Mouse (Mus musculus): ENCODE measurements around the gene Dazap2. TPM values are rescaled to one million over a fixed set of nuclear protein-coding genes. Genes with fewer than 3 reads are reported as not detected.
A peak's percentile ranks its signal among the peaks of the same experiment; 100 is the strongest.
"Not testable (repeated sequence)": the region's sequence is repeated elsewhere in the genome, so short reads cannot be mapped to it uniquely, and the experiment has no call there.

Gene Dazap2
- polyA plus RNA-seq, 1 experiment from 2014 or later, result 124 TPM

DNA sequence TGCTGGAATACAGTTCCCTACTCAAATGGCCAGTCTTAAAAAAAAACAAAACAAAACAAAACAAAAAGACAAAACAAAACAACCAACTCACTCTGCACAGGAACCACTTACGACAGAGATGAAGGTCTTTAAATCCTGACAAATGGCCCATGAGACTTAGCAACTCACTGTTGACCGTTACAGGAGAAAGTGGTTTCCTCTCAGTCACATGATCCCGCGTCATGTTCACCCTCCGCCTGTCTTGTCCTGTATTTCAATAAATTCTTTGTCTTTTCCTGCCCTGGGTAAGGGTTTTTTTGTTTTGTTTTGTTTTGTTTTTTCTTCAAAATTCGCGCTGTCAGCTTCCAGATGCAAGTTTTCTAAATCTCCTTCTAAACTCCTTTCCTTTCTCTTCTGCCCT, 3.2 kb upstream of the Dazap2 start:
- 78% methylated on average over 7 of the region's 7 CpGs for WGBS
- no peaks in the 10 kb centered on the region for H3K36me3 ChIP-seq
- H3K4me3 ChIP-seq (replicated peaks), result no peak overlapping the region
- no peak overlapping the region for H3K27ac ChIP-seq
- 0 out of 2 replicates have a peak, but pooled peaks cover 8% of the 10 kb centered on the region for H3K27me3 ChIP-seq
- peaks cover 15% of the 10 kb centered on the region for H3K4me1 ChIP-seq (replicated peaks)
- no peak overlapping the region for H3K9ac ChIP-seq (replicated peaks)
- no peaks in the 10 kb centered on the region for H3K9me3 ChIP-seq
- ATAC-seq (ENCODE audit: insufficient number of reproducible peaks, insufficient read depth, low FRiP score, low TSS enrichment, low read depth), result no peak
- H3K4me2 ChIP-seq, result no peak overlapping the region

DNA sequence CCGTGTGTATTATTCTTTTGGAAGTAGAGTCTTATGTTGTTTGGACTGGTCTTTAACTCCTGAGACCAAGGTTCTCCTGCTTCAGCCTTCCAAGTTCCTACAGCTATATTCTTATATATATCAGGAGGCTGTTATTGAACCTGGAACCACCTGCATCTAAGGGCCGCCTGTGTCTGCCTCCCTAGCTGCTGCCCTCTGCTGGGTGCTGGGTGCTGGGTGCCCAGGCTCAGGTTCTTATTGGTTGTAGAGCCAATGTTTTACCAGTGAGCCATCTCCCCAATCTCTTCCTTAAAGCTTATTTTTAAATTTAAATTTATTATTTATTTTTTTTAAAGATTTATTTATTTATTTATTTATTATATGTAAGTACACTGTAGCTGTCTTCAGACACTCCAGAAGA, 2.7 kb upstream of the Dazap2 start:
- 73% methylated on average over 2 of the region's 2 CpGs for WGBS
- H3K36me3 ChIP-seq, result peaks cover under 1% of the 10 kb centered on the region
- no peak overlapping the region for H3K4me2 ChIP-seq
- no peak overlapping the region for H3K27ac ChIP-seq
- ATAC-seq (ENCODE audit: insufficient number of reproducible peaks, insufficient read depth, low FRiP score, low TSS enrichment, low read depth), result no peak
- H3K4me1 ChIP-seq (replicated peaks), result peaks cover 17% of the 10 kb centered on the region
- no peaks in the 10 kb centered on the region for H3K9me3 ChIP-seq
- H3K4me3 ChIP-seq (replicated peaks), result no peak overlapping the region
- 0 out of 2 replicates have a peak, but pooled peaks cover 8% of the 10 kb centered on the region for H3K27me3 ChIP-seq
- H3K9ac ChIP-seq (replicated peaks), result no peak overlapping the region

DNA sequence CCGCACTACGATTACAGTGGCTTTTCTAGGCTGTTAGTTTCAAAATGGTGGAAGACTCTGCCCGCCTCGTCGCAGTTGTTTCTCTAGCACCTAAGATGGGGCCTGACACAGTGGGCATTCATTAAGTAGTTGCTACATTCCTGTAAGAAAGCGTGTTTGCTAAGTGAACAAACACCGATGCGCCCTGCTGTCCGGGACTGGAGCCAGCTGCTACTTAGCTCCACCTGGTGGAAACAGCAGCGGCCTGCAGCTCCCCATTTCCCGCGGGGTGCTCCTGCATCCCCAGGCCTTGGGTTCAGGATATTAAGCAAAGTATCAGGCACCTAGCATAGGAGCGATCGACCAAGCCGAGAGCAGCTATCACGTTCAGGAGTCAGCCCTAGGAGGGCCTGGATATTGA, 1.6 kb upstream of the Dazap2 start:
- H3K36me3 ChIP-seq, result peaks cover 12% of the 10 kb centered on the region
- H3K9me3 ChIP-seq, result no peaks in the 10 kb centered on the region
- no peak overlapping the region for H3K27ac ChIP-seq
- H3K4me2 ChIP-seq, result peak overlapping the region; percentile 48
- ATAC-seq (ENCODE audit: insufficient number of reproducible peaks, insufficient read depth, low FRiP score, low TSS enrichment, low read depth), result no peak
- H3K9ac ChIP-seq (replicated peaks), result no peak overlapping the region
- H3K27me3 ChIP-seq, result 0 out of 2 replicates have a peak, but pooled peaks cover 8% of the 10 kb centered on the region
- peaks cover 17% of the 10 kb centered on the region for H3K4me1 ChIP-seq (replicated peaks)
- 10% methylated on average over 16 of the region's 16 CpGs for WGBS
- peak overlapping the region; percentile 9; the same call in 1 of the 2 replicates for H3K4me3 ChIP-seq (replicated peaks)

DNA sequence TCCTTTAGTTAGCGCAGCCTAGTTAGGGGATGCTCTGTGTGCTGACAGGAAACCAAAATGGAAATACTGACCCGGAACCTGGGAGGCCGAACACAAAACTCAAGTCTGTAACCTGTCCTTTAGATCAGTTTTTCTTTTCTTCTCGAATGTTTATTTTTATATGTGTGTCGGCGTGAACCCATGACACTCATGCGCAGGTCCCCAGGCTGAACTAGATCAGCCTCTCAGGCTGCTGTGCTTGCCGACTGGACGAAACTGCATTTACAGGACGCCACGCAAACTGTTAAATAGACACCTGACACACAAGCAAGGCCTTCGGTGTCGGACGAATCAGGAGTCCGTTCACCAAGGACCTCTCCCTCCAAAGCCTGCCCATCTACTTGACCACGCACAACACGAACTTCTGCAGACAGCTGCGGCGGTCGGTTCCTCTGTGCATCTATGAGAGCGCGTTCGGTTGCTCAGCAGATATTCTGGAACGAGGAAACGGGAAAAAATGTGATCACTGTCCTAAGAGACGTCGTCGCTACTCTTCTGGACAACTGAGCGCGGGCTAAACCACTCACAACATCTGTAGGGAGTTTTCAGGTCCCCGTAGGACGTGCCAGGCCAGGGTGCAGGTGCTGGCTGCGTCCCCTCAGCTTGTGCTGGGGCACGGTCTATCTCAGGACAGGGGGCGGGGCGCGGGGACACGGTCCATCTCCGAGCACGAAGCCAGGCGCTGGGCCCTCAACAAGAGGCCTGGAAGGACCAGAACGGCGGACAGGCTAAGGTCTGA, 742 bp upstream of the Dazap2 start:
- no peak overlapping the region for H3K27ac ChIP-seq
- 12% methylated on average over 43 of the region's 43 CpGs for WGBS
- no peak; the same call in 1 of the 2 replicates for ATAC-seq (ENCODE audit: insufficient number of reproducible peaks, insufficient read depth, low FRiP score, low TSS enrichment, low read depth)
- H3K4me2 ChIP-seq, result peak overlapping the region; percentile 79
- H3K9me3 ChIP-seq, result no peaks in the 10 kb centered on the region
- H3K4me3 ChIP-seq (replicated peaks), result peak overlapping the region; percentile 93
- H3K27me3 ChIP-seq, result 0 out of 2 replicates have a peak, but pooled peaks cover 6% of the 10 kb centered on the region
- peaks cover 17% of the 10 kb centered on the region for H3K4me1 ChIP-seq (replicated peaks)
- peaks cover 20% of the 10 kb centered on the region for H3K36me3 ChIP-seq
- 0 out of 2 replicates have a peak overlapping the region, but pooled peaks have one; percentile 42 for H3K9ac ChIP-seq (replicated peaks)

DNA sequence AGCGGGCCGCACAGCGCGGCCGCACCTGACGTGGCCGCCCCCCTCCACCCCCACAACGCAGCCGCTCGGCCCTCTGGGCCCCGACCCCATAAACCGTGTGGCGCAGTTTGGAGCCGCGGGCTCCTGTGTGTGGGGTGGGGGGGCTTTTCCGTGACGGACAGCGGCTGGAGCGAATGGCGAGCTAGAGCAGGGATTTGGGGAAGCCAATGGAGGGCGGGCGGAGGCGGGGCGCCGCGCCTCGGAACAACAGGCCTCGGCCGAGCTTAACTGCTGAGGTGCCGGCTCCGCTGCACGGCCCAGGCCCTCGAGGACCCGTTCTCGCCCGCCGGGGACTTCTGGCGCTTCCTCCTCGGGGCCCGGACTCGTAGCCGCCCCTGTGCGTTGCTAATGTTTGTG, 674 bp downstream of the Dazap2 start:
- peak overlapping the region; percentile 93 for H3K4me3 ChIP-seq (replicated peaks)
- 0% methylated on average over 39 of the region's 43 CpGs for WGBS
- H3K27ac ChIP-seq, result peak overlapping the region; percentile 94
- peak overlapping the region; percentile 79 for H3K4me2 ChIP-seq
- peak overlapping the region; percentile 84 for H3K9ac ChIP-seq (replicated peaks)
- H3K36me3 ChIP-seq, result peaks cover 34% of the 10 kb centered on the region
- peaks cover 17% of the 10 kb centered on the region for H3K4me1 ChIP-seq (replicated peaks)
- ATAC-seq (ENCODE audit: insufficient number of reproducible peaks, insufficient read depth, low FRiP score, low TSS enrichment, low read depth), result peak; percentile 78
- no peaks in the 10 kb centered on the region for H3K9me3 ChIP-seq
- H3K27me3 ChIP-seq, result no peaks in the 10 kb centered on the region

DNA sequence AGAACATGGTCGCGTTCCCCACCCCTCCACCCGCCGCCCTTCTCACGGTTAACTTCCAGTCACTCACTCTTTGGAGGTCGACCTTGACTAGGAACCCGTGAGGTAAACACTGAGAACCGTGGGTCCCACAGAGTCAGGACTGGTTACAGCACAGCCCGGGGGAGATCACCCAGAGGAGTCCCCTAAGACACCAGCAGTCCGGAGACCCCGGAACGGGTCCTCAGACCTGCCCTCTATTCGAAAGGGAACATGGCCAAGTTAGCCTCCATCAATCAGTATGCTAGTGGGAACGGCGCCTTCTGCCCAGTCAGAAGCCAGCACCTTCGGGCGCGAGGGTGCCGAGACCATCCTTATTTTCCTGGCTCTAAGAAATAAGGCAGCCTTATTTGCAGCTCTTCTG, 1.1 kb downstream of the Dazap2 start:
- Histone ChIP-seq H3K4me2 (peak overlapping the region; percentile 79), H3K9ac (replicated peaks) (peak overlapping the region; percentile 84), H3K27ac (peak overlapping the region; percentile 94), H3K4me3 (replicated peaks) (peak overlapping the region; percentile 93), H3K27me3 (no peaks in the 10 kb centered on the region), H3K36me3 (peaks cover 36% of the 10 kb centered on the region), H3K9me3 (no peaks in the 10 kb centered on the region), H3K4me1 (replicated peaks) (peaks cover 17% of the 10 kb centered on the region)
- WGBS, result 2% methylated on average over 19 of the region's 19 CpGs
- no peak for ATAC-seq (ENCODE audit: insufficient number of reproducible peaks, insufficient read depth, low FRiP score, low TSS enrichment, low read depth)

DNA sequence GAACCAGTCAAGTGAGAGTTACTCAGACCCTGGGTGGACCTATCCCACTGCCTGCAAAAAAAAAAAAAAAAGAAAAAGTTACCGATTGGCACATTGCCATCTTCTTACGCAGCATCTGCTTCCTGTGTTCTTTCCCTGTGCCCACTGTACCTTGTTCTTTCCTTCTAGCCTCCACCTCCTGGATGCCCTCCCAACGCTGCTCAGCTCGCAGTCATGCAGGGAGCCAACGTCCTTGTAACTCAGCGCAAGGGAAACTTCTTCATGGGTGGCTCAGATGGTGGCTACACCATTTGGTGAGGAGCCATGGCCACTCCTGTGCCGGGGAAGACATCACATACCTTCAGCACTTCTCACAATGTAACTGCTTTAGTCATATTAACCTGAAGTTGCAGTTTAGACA, 4.1 kb downstream of the Dazap2 start:
- Histone ChIP-seq H3K9me3 (no peaks in the 10 kb centered on the region), H3K27ac (no peak overlapping the region), H3K4me2 (no peak overlapping the region), H3K4me3 (replicated peaks) (no peak overlapping the region), H3K4me1 (replicated peaks) (peaks cover 12% of the 10 kb centered on the region), H3K27me3 (no peaks in the 10 kb centered on the region), H3K9ac (replicated peaks) (no peak overlapping the region), H3K36me3 (peaks cover 36% of the 10 kb centered on the region)
- 84% methylated on average over 7 of the region's 7 CpGs for WGBS
- ATAC-seq (ENCODE audit: insufficient number of reproducible peaks, insufficient read depth, low FRiP score, low TSS enrichment, low read depth), result no peak

DNA sequence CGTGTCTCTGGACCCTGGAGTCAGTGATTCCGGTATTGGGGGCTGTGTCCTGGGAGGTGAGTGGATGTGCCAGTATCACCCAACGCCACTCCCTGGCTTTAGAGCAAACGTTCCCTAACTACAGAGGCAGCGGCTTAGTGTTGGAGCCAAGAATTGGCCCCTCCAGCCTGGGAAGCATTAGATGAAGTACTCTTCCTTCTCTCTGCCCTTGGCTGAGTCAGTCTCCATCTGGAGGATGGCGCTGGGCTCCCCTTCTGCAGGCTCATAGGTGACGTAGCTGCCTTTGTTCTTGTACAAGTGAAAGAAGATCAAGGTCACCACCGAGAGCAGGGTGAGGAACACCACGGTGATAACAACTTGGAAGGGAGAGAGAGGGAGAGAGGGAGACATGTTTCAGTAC, 6.5 kb downstream of the Dazap2 start:
- H3K4me3 ChIP-seq (replicated peaks); H3K9ac ChIP-seq (replicated peaks); ATAC-seq (ENCODE audit: insufficient number of reproducible peaks, insufficient read depth, low FRiP score, low TSS enrichment, low read depth); H3K27ac ChIP-seq; H3K4me1 ChIP-seq (replicated peaks); H3K4me2 ChIP-seq; H3K9me3 ChIP-seq; H3K27me3 ChIP-seq: not testable (repeated sequence)
- WGBS, result 71% methylated on average over 9 of the region's 9 CpGs
- H3K36me3 ChIP-seq, result peaks cover 36% of the 10 kb centered on the region

DNA sequence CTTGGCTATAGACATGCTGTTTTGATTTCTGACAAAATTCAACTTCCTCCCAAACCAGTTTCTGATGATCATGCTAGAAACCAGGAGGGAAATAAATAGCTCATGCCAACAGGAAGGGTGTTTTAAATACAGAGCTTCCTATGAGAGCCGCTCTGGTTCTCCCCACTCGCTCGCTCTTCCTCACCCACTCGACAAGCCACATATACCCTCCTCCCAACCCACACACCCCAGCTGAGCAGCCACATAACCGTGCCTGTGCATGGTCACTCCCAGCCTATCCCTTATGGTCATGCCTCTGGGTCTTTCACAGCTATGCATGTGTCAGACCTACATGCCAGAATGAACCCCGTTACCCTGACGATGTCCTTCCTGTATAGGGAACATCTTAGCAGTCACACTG, 7.0 kb downstream of the Dazap2 start:
- H3K9me3 ChIP-seq, result no peaks in the 10 kb centered on the region
- H3K4me2 ChIP-seq, result no peak overlapping the region
- WGBS, result 86% methylated on average over 7 of the region's 7 CpGs
- H3K27ac ChIP-seq, result no peak overlapping the region
- no peak overlapping the region for H3K9ac ChIP-seq (replicated peaks)
- no peak for ATAC-seq (ENCODE audit: insufficient number of reproducible peaks, insufficient read depth, low FRiP score, low TSS enrichment, low read depth)
- no peak overlapping the region for H3K4me3 ChIP-seq (replicated peaks)
- peaks cover 36% of the 10 kb centered on the region for H3K36me3 ChIP-seq
- no peaks in the 10 kb centered on the region for H3K27me3 ChIP-seq
- H3K4me1 ChIP-seq (replicated peaks), result no peaks in the 10 kb centered on the region

DNA sequence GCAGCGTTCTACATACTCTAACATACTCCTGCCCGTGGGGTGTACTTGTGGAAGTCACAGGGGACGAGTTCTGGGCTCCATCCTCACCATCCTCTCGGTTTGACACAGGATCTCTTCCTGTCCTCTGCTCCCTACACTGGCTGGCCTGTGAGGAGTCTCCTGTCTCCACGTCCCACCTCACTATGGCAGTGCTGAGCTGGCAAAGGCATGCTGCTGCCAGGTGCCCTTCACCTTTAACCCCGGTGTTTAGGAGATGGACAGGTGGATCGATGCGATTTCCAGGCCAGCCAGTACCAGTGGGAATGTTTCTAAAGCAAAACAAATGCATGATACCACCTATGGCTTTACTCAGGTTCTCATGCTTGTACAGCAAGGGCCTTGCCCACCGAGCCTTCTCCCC, 8.6 kb downstream of the Dazap2 start:
- Histone ChIP-seq H3K4me2 (no peak overlapping the region), H3K9me3 (no peaks in the 10 kb centered on the region), H3K27me3 (no peaks in the 10 kb centered on the region), H3K27ac (no peak overlapping the region), H3K4me3 (replicated peaks) (no peak overlapping the region), H3K9ac (replicated peaks) (no peak overlapping the region), H3K36me3 (peaks cover 23% of the 10 kb centered on the region), H3K4me1 (replicated peaks) (peaks cover 12% of the 10 kb centered on the region)
- 85% methylated on average over 9 of the region's 9 CpGs for WGBS
- ATAC-seq (ENCODE audit: insufficient number of reproducible peaks, insufficient read depth, low FRiP score, low TSS enrichment, low read depth), result no peak

DNA sequence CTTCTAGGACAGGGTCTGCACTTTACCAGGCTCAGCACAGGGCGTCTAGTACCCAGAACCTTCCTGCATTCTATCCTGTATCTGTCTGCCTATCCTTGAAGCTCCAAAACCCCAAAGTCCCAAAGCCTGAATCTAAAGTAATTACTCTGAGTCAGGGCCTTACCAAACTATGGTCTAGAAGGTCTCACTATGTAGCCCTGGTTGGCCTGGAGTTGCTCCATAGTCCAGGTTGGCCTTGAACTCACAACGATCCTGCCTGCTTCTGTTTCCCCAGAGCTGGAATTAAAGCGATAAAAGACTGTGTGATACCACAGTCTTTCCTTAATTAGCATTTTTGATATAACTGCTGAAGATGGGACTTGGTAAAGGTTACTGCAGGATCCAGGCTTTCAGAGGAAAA, 9.3 kb downstream of the Dazap2 start:
- H3K9ac ChIP-seq (replicated peaks), result no peak overlapping the region
- no peak overlapping the region for H3K4me3 ChIP-seq (replicated peaks)
- ATAC-seq (ENCODE audit: insufficient number of reproducible peaks, insufficient read depth, low FRiP score, low TSS enrichment, low read depth), result no peak
- no peak overlapping the region for H3K4me2 ChIP-seq
- H3K9me3 ChIP-seq, result no peaks in the 10 kb centered on the region
- 85% methylated on average over 3 of the region's 3 CpGs for WGBS
- peaks cover 12% of the 10 kb centered on the region for H3K4me1 ChIP-seq (replicated peaks)
- H3K27me3 ChIP-seq, result no peaks in the 10 kb centered on the region
- no peak overlapping the region for H3K27ac ChIP-seq
- peaks cover 16% of the 10 kb centered on the region for H3K36me3 ChIP-seq

DNA sequence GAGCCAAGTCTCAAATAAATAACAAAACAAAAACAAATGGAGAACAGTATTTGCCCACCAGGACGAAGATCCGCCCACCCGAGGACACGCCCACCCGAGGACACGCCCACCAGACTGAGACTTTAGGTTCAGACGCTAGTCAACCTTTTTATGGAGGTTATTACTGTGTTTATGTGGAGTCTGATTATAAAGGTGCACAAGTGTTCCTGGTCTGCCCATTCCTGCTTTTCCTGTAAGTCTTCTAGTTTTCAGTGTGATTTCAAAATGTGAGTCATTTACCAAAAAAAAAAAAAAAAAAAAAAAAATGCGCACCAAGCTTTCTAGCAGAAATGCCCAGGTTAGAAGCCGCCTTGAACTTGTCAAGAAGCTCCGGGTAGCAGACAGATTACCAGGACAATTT, 12.1 kb downstream of the Dazap2 start:
- H3K36me3 ChIP-seq, result no peaks in the 10 kb centered on the region
- H3K4me3 ChIP-seq (replicated peaks), result no peak overlapping the region
- H3K4me1 ChIP-seq (replicated peaks), result peaks cover 12% of the 10 kb centered on the region
- H3K9ac ChIP-seq (replicated peaks), result no peak overlapping the region
- H3K27me3 ChIP-seq, result peaks cover 4% of the 10 kb centered on the region; the same call in 1 of the 2 replicates
- no peak for ATAC-seq (ENCODE audit: insufficient number of reproducible peaks, insufficient read depth, low FRiP score, low TSS enrichment, low read depth)
- no peaks in the 10 kb centered on the region for H3K9me3 ChIP-seq
- no peak overlapping the region for H3K27ac ChIP-seq
- no peak overlapping the region for H3K4me2 ChIP-seq
- 15% methylated on average over 10 of the region's 10 CpGs for WGBS

All from limb, embryonic 12.5 days (tissue).